Mouse (Mus musculus) ZHBTc4 (cell line): Measurements from ENCODE around the gene Hrh2.

Experiments
- DNase-seq: peaks from one replicate; pipeline ENCODE4 v3.0.0-alpha.2; 2011; ENCODE audit warnings: low read depth, low spot score

Gene Hrh2

GRCm38 (mm10) chr13:54176406-54177020 is 15.4 kb upstream of the Hrh2 start:
- DNase-seq, result no peak

DNA sequence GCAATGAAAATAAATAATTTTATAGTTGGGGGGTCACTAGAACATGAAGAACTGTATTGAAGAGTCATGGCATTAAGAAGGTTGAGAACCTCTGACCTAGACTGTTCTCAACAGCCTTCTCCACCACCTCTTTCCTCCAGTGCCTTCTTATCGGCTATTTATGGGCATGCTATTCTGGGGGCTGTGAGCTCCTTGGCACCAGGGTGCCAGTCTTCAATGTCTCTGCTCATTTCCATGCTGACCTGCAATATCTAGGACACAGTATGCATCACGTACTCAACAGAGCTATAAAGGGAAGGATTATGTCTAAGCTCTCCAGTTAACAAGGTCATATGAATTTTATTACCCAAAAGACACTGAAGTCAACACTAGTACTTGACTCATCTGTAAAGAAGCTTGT is 14.6 kb upstream of the Hrh2 start:
- no peak for DNase-seq

DNA sequence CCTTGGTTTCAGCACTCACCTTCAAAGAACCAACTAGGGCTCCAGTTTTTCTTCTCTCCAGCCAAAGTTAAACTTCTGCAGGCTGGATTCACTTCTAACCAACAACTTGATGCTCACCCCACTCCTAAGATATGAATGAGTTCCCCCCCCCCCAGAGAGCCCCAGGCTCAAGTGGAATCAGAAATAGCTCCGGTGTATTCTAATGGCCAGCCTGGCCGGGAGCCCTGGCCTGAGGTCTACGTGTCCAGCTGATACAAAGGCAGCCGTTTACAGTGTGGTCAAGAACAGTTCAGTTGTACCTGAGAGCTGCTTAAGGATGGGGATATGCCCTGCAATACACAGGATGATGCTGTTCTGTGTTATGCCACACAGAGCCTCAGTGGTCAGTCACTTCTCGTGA is 13.3 kb upstream of the Hrh2 start:
- DNase-seq, result no peak

GRCm38 (mm10) chr13:54179971-54180370 is 12.0 kb upstream of the Hrh2 start:
- no peak for DNase-seq

GRCm38 (mm10) chr13:54180461-54180860 is 11.5 kb upstream of the Hrh2 start:
- no peak for DNase-seq

DNA sequence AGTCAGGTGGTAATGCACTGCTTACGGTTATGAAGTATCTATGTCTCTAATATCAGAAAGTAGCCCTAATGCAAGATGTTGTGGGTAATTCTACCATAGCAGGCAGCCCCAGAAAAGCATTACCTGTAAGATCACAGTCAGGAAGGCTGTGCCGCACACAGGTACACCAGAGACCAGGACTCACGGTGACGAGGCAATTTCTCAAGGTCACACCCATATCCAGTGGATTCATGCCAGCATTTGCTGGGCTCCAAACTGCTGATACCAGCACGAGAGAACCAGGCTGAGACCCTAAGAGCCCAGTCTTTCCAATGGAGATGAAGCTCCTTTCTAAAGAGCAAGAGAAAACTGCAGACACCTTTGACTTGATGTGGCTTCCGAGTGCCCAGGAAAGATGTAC is 10.6 kb upstream of the Hrh2 start:
- DNase-seq, result no peak

GRCm38 (mm10) chr13:54181947-54182346 is 10.0 kb upstream of the Hrh2 start:
- no peak for DNase-seq

- DNase-seq, result no peak
Measured at GRCm38 (mm10) chr13:54186394-54186793, 5.5 kb upstream of the Hrh2 start.

GRCm38 (mm10) chr13:54188190-54188706 is 3.7 kb upstream of the Hrh2 start:
- no peak for DNase-seq

DNA sequence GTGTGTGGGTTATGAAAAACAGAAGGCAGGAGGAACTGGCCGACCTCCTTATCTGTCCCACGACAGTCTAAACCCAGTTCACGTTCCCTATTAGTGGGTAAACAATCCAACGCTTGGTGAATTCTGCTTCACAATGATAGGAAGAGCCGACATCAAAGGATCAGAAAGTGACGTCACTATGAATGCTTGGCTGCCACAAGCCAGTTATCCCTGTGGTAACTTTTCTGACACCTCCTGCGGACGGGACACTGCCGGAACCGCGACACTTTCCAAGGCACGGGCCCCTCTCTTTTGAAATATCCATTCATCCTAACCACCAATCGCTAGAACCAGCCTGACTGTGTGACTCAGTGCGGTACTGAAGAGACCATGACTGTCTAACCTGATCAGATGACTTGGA is 2.0 kb upstream of the Hrh2 start:
- peak; percentile 64 for DNase-seq

DNA sequence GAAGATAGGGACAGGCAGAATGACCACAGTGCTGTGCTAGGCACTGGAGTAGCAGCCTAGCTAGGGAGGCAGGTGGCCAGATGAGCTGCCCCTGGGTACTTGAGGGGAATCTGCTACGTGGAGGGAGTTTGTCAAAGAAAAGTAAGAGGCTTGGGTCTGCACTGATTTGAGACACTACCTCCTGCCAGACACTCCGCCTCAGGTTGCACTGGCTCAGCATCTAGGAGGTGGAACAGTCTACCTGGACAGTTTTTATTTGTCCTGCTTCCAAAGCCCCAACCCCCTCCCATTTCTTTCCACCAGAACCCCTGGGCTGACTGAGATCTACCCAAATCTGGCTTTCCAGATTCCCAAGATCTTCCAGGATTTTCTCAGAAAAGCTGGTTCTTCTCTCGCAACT is 748 bp upstream of the Hrh2 start:
- no peak for DNase-seq

DNA sequence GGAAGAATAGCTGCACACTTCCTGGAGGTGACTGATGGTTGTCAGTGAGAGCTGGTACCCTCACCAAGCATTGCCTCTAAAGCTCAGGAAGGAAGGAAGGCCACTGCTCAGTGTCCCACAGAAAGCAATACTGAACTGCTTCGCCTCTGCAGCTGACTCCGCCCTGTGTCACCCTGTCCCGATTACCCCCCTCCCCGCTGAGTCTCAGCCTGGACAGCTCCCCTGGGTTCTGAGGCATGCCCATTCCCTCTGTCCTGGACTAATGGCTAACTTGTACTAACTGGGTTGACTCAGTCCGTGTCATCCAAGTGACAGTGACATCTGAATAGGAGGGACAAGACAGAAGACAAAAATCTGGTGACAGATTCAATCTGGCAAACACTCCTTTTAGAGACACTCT is 1.7 kb downstream of the Hrh2 start:
- no peak for DNase-seq

DNA sequence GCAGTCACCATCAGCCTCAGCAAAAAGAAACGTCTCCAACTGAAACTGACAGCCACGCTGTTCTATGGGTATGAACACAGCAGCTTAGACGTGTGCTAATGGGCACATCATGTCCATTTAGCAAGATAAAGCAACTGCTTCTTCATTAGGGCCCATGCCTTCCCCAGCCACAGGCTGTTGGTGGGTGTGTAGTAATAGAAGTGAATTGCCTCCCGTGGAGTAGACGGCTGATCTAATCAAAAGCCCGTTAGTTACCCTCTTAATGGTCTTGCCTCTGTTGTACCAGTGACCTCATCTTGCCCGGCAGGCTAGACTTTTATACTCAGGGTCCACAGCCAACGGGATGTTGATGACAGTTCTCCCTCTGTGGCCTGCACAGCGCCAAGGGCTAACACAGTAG is 7.1 kb downstream of the Hrh2 start:
- DNase-seq, result peak; percentile 86

DNA sequence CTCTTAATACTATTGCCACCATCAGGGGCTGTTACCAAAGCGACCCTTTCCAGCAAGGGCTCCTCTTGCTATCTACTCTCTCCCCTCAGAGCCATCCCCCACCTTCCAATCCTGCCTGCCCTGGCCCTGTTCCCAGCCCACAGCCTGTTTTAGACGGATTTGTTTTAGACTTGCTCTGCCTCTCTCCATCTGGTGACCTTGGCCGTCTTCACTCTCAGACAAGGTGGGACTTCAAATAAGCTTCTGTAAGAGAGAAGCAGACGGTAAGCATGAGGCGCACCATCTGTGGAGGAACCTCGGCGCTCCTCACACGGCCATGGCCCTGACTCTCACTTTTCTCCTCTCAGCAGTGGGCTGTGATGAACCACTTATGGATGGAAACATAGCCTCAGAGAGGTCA is 10.5 kb downstream of the Hrh2 start:
- DNase-seq, result no peak

GRCm38 (mm10) chr13:54203419-54203818 is 11.5 kb downstream of the Hrh2 start:
- no peak for DNase-seq

GRCm38 (mm10) chr13:54205195-54205594 is 13.3 kb downstream of the Hrh2 start:
- DNase-seq, result no peak

- DNase-seq, result no peak
Measured at GRCm38 (mm10) chr13:54206140-54206753, 14.3 kb downstream of the Hrh2 start.

GRCm38 (mm10) chr13:54209476-54210253 is 17.7 kb downstream of the Hrh2 start:
- DNase-seq, result no peak

DNA sequence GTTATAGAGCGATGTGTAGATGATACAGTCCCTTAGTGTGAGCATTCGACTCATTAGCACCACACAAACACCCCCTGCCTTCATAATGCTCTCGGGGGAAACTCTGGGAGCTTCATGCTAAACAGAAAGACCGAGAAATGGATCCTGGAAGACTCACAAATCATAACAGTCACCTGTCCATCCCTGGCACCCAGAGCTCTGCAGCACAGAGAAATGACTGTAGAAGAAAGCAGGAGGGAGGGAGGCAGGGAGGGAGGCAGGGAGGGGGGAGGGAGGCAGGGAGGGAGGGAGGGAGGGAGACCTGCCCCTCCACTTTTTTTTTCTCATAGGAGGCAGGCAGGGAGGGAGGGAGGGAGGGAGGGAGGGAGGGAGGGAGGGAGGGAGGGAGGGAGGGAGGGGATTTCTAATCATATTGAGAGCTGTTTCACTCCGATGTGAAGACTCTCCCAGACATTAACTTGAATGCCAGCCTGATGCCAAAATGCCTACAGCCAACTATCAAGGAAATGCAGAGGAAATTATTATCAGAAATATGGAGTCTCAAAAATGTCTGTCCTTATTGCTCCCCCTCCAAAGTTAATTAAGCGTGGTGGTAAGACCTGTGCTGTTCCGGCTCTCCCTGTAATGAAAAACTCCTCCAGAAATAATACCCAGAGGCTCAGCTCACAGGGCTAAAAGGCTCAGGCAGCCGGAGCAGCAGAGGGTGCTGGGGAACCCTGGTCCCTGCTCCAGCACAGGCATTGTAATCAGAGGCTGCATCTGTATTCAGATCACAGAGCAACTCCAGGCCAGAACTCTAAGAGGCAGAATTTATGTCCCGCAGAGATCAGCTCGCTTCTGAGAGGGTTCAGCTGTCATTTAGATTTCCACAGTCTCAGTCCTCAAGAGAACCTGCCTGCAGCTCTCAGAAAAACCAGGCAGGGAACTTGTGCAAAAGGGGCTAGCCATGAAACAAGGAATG is 19.9 kb downstream of the Hrh2 start:
- peak; percentile 29 for DNase-seq

DNA sequence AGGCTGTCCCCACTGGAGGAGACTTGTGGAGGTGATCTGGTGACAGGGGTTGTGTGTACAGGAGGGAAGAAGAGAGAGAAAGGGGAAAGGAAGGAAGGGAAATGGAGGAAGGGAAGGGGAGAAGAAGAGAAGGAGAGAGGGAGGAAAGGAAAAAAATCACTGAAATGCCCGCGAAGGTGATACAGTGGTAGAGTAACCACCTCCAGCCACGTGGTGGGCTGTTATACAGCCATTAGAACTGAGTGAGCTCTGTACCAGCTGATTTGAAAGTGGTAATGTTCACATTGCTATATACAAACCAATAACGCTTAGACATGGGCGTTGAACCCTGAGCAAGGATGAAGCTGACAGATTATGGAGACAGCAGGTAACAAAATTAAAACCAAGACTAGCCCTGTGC is 20.6 kb downstream of the Hrh2 start:
- DNase-seq, result no peak

DNA sequence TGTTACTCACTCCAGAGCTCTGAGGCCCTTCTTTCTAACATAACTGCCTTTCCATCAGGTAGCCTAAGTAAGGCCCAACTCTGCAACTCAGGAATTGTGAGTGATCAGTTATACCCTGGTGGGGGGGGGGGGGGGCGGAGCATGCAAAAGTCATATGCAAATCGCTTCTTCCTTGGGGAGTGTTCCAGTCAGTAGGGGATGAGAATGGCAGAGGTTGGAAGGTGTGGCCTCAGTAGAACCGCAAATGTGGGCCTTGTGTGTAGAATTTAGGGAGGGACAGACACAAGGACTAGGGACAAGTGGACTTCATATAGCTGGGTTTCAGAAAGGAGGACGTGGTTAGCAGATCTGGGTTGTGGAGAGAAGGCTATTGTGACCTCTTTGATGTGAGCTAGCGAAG is 23.3 kb downstream of the Hrh2 start:
- DNase-seq, result peak; percentile 81
